Mouse (Mus musculus): ENCODE results near the gene Grin1. TPM values are rescaled to one million over a fixed set of nuclear protein-coding genes. Genes with fewer than 3 reads are reported as not detected.

The Grin1 gene
- polyA plus RNA-seq, 1 experiment: not detected

DNA sequence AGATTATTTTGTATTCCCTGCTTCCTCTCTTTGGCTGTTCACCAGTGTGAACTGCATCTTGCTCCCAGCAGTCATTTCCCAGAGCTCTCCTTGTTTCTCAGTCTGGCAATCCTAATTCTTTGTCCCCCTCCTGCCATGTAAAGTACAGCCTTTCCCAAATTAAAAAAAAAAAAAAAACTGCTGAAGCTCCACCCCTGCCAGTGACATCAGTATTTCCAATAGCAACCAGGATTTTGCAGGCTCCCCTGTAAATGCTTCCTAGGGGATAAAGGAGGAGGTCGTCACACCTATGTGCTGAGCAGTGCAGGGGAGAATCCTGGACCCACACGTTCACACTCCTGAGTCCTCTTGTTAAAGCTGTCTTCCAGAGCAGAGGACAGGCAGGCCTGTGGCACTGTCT lies 1.1 kb upstream of the Grin1 start:
- Histone ChIP-seq H3K4me1 (ENCODE audit: control insufficient read depth, insufficient read depth, low read length) (no peaks in the 10 kb centered on the region), H3K4me3 (ENCODE audit: insufficient read depth, low read length) (no peak overlapping the region), H3K27ac (ENCODE audit: insufficient read depth, low read depth, low read length) (no peak overlapping the region)
- no peak for TF ChIP-seq CTCF (IDR thresholded peaks at IDR 0.05; ENCODE audit: low read depth, low read length)
- TF ChIP-seq POLR2A (IDR thresholded peaks at IDR 0.05; ENCODE audit: borderline replicate concordance, low read depth, low read length): no peak

DNA sequence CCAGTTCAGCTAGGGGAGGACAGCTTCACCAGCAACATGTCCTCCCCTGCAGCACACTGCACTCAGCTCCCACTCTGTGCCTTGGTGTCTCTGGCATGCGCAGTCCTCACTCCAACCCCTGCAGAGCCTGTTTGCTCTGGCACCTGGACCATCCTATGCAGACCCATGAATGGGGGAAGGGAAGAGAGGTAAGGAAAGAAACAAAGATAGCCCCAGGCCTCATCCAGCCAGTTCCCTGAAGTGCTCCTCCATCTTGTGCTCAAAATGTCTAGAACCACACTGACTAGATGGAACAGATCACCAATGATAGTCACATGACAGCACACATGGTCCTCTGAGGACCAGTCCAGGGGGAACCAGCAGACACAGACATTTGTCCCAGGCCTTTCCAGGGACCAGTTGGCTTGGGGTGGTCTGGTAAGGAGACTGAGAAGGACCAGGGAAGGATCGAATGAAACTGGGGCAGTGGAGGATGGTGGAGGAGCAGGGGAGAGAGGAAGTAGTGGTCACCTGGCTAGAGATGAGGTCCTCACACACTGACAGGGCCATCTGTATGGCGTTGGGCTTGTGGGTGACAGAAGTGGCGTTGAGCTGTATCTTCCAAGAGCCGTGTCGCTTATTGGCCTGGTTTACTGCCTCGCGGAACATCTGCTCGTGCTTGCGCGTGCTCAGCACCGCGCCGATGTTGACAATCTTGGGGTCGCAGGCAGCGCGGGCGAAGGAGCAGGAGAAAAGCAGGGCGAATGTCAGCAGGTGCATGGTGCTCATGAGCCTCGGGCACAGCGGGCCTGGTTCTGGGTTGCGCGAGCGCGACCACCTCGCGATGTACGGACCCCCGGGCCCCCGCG lies 644 bp downstream of the Grin1 start:
- H3K4me3 ChIP-seq (ENCODE audit: insufficient read depth, low read length): no peak overlapping the region
- TF ChIP-seq CTCF (IDR thresholded peaks at IDR 0.05; ENCODE audit: low read depth, low read length) (no peak), POLR2A (IDR thresholded peaks at IDR 0.05; ENCODE audit: borderline replicate concordance, low read depth, low read length) (no peak)
- no peak overlapping the region for H3K27ac ChIP-seq (ENCODE audit: insufficient read depth, low read depth, low read length)
- H3K4me1 ChIP-seq (ENCODE audit: control insufficient read depth, insufficient read depth, low read length): no peaks in the 10 kb centered on the region

DNA sequence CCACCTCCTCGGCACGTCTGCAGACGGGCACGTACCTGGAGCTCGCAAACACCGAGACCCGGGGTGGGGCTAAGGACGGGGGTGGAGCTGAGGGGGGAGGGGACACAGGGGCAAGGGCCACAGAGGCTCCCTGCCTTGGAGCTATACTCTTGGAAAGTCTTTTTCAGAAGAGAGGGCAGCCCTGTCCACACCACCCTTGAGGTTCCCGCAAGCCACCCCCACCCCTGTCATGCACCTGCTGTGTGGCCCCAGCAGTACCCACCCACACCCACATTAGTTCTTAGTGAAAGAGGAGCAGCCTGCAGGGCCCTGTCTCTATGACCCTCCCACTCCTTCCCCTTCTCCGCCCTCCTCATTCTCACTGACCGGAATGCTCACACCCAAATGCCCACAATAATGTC lies 7.5 kb downstream of the Grin1 start:
- no peaks in the 10 kb centered on the region for H3K4me1 ChIP-seq (ENCODE audit: control insufficient read depth, insufficient read depth, low read length)
- no peak overlapping the region for H3K4me3 ChIP-seq (ENCODE audit: insufficient read depth, low read length)
- no peak overlapping the region for H3K27ac ChIP-seq (ENCODE audit: insufficient read depth, low read depth, low read length)
- no peak for TF ChIP-seq POLR2A (IDR thresholded peaks at IDR 0.05; ENCODE audit: borderline replicate concordance, low read depth, low read length)
- TF ChIP-seq CTCF (IDR thresholded peaks at IDR 0.05; ENCODE audit: low read depth, low read length): no peak

DNA sequence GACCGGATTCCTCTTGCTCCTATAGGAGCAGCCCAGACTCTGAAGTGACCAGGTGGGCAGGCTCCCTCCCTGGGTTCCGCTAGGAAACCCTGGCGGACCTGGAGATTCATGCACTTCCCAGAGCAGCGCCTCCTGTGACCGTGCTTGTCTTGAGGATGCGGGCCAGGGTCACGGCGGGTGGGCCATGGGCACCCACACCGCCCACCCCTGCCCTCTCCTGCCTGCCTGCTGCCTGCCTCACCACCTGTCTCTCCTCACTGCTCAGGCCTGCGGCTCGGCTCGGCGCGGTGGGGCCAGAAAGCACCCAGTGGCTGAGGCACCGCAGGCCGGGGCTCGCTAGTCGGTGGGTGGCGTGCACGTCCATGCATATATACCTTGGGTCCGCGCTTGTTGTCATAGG lies 8.0 kb downstream of the Grin1 start:
- H3K27ac ChIP-seq (ENCODE audit: insufficient read depth, low read depth, low read length): no peak overlapping the region
- no peak for TF ChIP-seq POLR2A (IDR thresholded peaks at IDR 0.05; ENCODE audit: borderline replicate concordance, low read depth, low read length)
- no peak for TF ChIP-seq CTCF (IDR thresholded peaks at IDR 0.05; ENCODE audit: low read depth, low read length)
- H3K4me1 ChIP-seq (ENCODE audit: control insufficient read depth, insufficient read depth, low read length): no peaks in the 10 kb centered on the region
- H3K4me3 ChIP-seq (ENCODE audit: insufficient read depth, low read length): no peak overlapping the region

DNA sequence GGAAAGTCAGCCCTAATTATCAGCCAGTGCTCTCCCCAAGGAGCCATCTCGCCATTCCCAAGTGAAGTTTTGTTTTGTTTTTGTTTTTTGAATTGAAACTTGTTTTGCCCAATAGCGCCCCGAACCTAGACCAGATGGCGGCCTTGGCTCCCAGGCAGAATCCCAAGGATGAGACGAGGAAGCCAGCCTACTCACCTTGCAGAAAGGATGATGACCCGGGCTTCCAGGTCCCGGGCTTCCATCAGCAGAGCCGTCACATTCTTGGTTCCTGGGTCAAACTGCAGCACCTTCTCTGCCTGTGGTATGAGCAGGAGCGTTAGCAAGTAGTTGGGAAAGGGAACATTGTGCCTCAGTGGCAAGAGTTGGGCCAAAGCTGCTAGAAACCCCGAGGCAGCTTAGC lies 8.8 kb downstream of the Grin1 start:
- H3K4me3 ChIP-seq (ENCODE audit: insufficient read depth, low read length): no peak overlapping the region
- H3K27ac ChIP-seq (ENCODE audit: insufficient read depth, low read depth, low read length): no peak overlapping the region
- H3K4me1 ChIP-seq (ENCODE audit: control insufficient read depth, insufficient read depth, low read length): 0 out of 2 replicates have a peak, but pooled peaks cover 2% of the 10 kb centered on the region
- no peak for TF ChIP-seq POLR2A (IDR thresholded peaks at IDR 0.05; ENCODE audit: borderline replicate concordance, low read depth, low read length)
- TF ChIP-seq CTCF (IDR thresholded peaks at IDR 0.05; ENCODE audit: low read depth, low read length): no peak

DNA sequence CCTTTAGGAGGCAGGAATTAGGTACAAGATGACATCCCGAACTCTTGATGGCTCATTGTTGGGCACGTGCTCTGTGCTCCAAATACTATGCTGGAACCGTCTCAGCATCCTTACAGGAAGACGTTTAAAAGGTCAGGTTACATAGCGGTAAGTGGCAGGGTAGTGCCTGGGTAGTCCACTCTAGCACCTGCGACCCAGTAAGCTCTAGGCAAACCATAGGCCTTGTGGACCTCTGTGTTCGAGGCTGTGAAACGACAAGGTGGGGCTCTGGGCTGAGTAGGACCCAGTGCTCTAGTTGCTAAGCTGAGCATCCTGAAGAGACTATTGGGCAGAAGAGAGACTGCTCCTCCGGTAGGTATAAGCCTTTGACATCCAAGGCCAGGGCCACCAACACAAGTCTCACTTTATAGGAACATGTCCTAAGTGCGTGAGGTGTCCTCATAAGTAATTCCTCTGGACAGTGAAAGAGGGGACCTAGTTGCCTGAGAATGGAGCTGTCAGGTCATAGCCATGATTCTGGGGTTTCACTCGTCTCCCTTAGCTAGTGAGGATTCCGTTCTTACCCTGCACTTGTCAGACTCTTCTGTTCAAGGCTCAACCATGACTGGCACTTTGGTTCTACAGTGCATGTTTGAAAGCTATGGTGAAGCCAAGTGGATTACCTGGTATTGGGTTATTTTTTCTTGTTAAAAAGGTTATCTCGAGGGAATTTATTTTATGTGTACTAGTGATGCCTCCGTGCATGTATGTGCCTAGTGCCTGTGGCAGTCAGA lies 13.2 kb downstream of the Grin1 start:
- no peak for TF ChIP-seq CTCF (IDR thresholded peaks at IDR 0.05; ENCODE audit: low read depth, low read length)
- Histone ChIP-seq H3K27ac (ENCODE audit: insufficient read depth, low read depth, low read length) (no peak overlapping the region), H3K4me1 (ENCODE audit: control insufficient read depth, insufficient read depth, low read length) (0 out of 2 replicates have a peak, but pooled peaks cover 2% of the 10 kb centered on the region), H3K4me3 (ENCODE audit: insufficient read depth, low read length) (peak overlapping the region; percentile 59)

DNA sequence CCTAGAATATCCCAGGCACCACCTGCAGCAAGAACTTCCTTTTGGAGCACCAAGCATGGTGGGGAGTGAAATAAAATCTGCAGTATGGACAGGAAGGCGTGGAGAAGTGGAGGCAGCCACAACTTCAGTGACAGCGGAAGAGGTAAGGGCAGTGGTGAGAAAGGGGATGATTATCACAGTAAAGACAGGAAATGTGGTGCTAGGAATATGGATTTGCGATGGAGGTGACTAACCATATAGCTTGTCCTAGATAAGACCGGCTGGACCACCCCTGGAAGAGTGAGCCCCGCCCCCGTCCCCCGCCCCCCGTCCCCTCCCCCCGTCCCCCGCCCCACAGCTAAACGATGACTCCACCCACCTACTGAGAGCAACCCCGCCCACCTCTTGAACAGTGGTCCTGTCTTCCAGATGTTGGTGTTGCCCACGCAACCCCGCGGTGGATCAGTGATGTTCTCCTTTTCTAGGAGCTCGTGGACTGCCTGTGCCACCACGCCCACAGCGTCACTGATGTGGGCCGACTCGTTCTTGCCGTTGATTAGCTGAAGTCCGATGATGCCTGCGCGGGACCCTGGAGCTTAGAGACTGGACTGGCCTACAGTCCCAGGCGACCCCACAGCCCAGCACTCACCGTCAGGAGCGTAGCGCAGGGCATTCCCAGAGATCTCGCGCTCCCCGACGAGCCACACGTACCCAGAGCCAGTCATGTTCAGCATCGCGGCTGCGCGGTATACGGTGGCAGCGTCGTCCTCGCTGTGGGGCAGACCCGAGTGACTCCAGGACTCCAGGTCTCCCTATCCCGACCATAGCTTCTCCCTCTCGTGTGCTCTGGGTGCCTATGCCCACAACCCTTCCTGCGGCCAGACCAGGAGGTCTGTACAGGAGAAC lies 14.1 kb downstream of the Grin1 start:
- Histone ChIP-seq H3K4me1 (ENCODE audit: control insufficient read depth, insufficient read depth, low read length) (0 out of 2 replicates have a peak, but pooled peaks cover 2% of the 10 kb centered on the region), H3K27ac (ENCODE audit: insufficient read depth, low read depth, low read length) (no peak overlapping the region), H3K4me3 (ENCODE audit: insufficient read depth, low read length) (peak overlapping the region; percentile 59)
- TF ChIP-seq CTCF (IDR thresholded peaks at IDR 0.05; ENCODE audit: low read depth, low read length) (no peak), POLR2A (IDR thresholded peaks at IDR 0.05; ENCODE audit: borderline replicate concordance, low read depth, low read length) (no peak)

DNA sequence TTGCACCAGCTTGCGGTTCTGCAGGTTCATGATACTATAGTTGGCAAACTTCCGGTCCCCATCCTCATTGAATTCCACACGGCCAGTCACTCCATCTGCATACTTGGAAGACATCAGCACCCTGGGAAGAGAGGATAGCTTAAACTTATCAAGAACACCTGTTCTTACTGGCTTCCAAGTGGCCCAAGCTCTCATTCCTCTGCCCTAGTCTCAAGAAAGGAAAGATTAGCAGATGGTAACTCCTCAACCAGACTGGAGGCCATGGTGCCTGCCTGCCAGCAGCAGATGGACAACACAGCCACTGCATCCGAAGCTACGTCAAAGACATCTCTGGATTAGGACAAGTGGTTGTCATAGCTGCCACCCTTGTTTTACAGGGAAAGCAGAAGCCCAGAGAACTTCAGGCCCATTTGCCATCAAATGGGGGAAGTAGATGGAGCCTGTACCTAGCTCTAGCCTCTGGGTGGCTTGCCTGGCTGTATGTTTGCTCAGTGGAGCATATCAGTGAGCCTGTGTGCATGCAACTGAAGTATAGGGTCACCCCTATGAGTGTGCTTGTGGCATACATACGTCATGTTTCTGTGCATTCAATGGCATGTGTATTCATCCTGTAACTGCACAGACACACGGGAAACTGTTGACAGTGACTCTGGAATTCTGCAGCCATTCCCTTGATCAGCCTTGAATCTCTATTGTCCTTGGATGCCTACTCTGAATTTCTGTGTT lies 14.9 kb downstream of the Grin1 start:
- Histone ChIP-seq H3K4me3 (ENCODE audit: insufficient read depth, low read length) (peak overlapping the region; percentile 12), H3K27ac (ENCODE audit: insufficient read depth, low read depth, low read length) (no peak overlapping the region), H3K4me1 (ENCODE audit: control insufficient read depth, insufficient read depth, low read length) (0 out of 2 replicates have a peak, but pooled peaks cover 2% of the 10 kb centered on the region)
- no peak for TF ChIP-seq CTCF (IDR thresholded peaks at IDR 0.05; ENCODE audit: low read depth, low read length)
- no peak for TF ChIP-seq POLR2A (IDR thresholded peaks at IDR 0.05; ENCODE audit: borderline replicate concordance, low read depth, low read length)

DNA sequence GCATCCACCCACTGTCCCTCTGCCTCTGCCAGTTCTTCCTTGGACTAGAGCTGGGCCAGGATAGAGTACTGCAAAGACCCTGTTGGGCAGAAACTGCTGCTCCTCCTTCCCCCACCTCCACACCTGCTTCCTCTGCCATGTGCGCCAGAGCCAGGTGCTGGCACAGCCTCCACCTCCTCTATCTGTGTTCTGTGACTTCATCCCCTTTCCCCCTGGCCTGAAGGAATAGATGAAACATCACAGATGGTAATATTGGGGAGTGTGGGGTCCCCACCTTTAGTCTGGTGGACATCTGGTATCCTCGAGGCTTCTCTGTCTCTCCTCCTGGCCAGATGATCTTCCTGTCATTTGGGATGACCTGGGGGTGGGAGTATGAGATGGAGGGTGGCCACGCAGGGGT lies 15.5 kb downstream of the Grin1 start:
- Histone ChIP-seq H3K27ac (ENCODE audit: insufficient read depth, low read depth, low read length) (no peak overlapping the region), H3K4me3 (ENCODE audit: insufficient read depth, low read length) (no peak overlapping the region), H3K4me1 (ENCODE audit: control insufficient read depth, insufficient read depth, low read length) (0 out of 2 replicates have a peak, but pooled peaks cover 2% of the 10 kb centered on the region)
- no peak for TF ChIP-seq CTCF (IDR thresholded peaks at IDR 0.05; ENCODE audit: low read depth, low read length)
- no peak for TF ChIP-seq POLR2A (IDR thresholded peaks at IDR 0.05; ENCODE audit: borderline replicate concordance, low read depth, low read length)
